Mouse (Mus musculus) C2C12 (cell line): ENCODE measurements around the gene Camta1. TPM values are rescaled to one million over a fixed set of nuclear protein-coding genes. Genes with fewer than 3 reads are reported as not detected.

Source experiments
- H3K27me3 ChIP-seq: one replicate; pipeline ENCODE4 v1.6.1; 2011; ENCODE audit not compliant: control insufficient read depth, insufficient read depth, insufficient read length
- H3K36me3 ChIP-seq: one replicate; pipeline ENCODE4 v1.6.1; 2011; ENCODE audit not compliant: control insufficient read depth, insufficient read depth
- H3K4me3 ChIP-seq: one replicate; pipeline ENCODE4 v1.5.1; 2011; ENCODE audit warnings: mild to moderate bottlenecking, control low read depth; ENCODE audit not compliant: poor library complexity, insufficient read depth, severe bottlenecking
- H3K79me2 ChIP-seq: one replicate; pipeline ENCODE4 v1.6.1; 2011; ENCODE audit not compliant: control insufficient read depth, insufficient read depth
- H3K79me3 ChIP-seq: one replicate; pipeline ENCODE4 v1.6.1; 2011; ENCODE audit warnings: low read depth, control low read depth
- H3ac ChIP-seq: one replicate; pipeline ENCODE3; 2011; ENCODE audit warnings: low read depth; ENCODE audit not compliant: control insufficient read depth, insufficient read length
- CEBPB ChIP-seq: IDR thresholded peaks from one replicate; pipeline ENCODE4 v1.6.1; 2011; ENCODE audit warnings: low read depth, mild to moderate bottlenecking, control low read depth, moderate library complexity
- CTCF ChIP-seq: IDR thresholded peaks from one replicate; pipeline ENCODE4 v1.5.1; 2011; ENCODE audit not compliant: control insufficient read depth, insufficient read depth, insufficient read length
- FOSL1 ChIP-seq: IDR thresholded peaks from one replicate; pipeline ENCODE4 v1.8.0; 2011; ENCODE audit warnings: mild to moderate bottlenecking, low read length; ENCODE audit not compliant: poor library complexity, insufficient read depth, severe bottlenecking
- MAX ChIP-seq: IDR thresholded peaks from one replicate; pipeline ENCODE4 v1.6.1; 2011; ENCODE audit warnings: mild to moderate bottlenecking, control low read depth
- MYOD1 ChIP-seq: IDR thresholded peaks from one replicate; pipeline ENCODE4 v1.6.1; 2011; ENCODE audit warnings: low read depth; ENCODE audit not compliant: control insufficient read depth, insufficient read length
- MYOG ChIP-seq: IDR thresholded peaks from one replicate; pipeline ENCODE4 v1.6.1; 2011; ENCODE audit not compliant: control insufficient read depth, insufficient read length; ENCODE audit errors: extremely low read depth
- USF1 ChIP-seq: IDR thresholded peaks from one replicate; pipeline ENCODE4 v1.6.1; 2011; ENCODE audit warnings: low read depth, mild to moderate bottlenecking, control low read depth, moderate library complexity
- polyA plus RNA-seq: library from polyadenylated mRNA; unstranded; fragments of >200 nt; fragmentation: generic; extraction: Trizol; gene quantifications from one replicate; pipeline ENCODE4 v1.2.1, GENCODE M21; 2012; ENCODE audit warnings: missing spikeins

Gene Camta1
- polyA plus RNA-seq, 1 experiment: 21.7 TPM

GRCm38 (mm10) chr4:151316428-151316827 lies 545.2 kb downstream of the Camta1 start:
- peaks cover 28% of the 10 kb centered on the region for H3K27me3 ChIP-seq
- no peaks in the 10 kb centered on the region for H3K79me2 ChIP-seq
- TF ChIP-seq CEBPB (no peak), MAX (no peak), MYOD1 (no peak), CTCF (no peak), MYOG (no peak), FOSL1 (no peak), USF1 (no peak)
- no peak overlapping the region for H3ac ChIP-seq
- H3K36me3 ChIP-seq: no peaks in the 10 kb centered on the region
- no peaks in the 10 kb centered on the region for H3K79me3 ChIP-seq
- no peak overlapping the region for H3K4me3 ChIP-seq

- Histone ChIP-seq H3K79me2 (no peaks in the 10 kb centered on the region), H3K27me3 (peaks cover 28% of the 10 kb centered on the region), H3K4me3 (no peak overlapping the region), H3ac (no peak overlapping the region), H3K79me3 (no peaks in the 10 kb centered on the region), H3K36me3 (no peaks in the 10 kb centered on the region)
- TF ChIP-seq MYOD1 (no peak), MAX (no peak), MYOG (no peak), CTCF (no peak), CEBPB (no peak), USF1 (no peak), FOSL1 (no peak)
These were observed 546.0 kb downstream of the Camta1 start for GRCm38 (mm10) chr4:151315726-151316125.

GRCm38 (mm10) chr4:151310773-151311172 lies 550.9 kb downstream of the Camta1 start:
- H3K79me2 ChIP-seq: no peaks in the 10 kb centered on the region
- H3K79me3 ChIP-seq: no peaks in the 10 kb centered on the region
- H3K4me3 ChIP-seq: no peak overlapping the region
- peaks cover 9% of the 10 kb centered on the region for H3K27me3 ChIP-seq
- TF ChIP-seq MAX (no peak), CEBPB (no peak), CTCF (no peak), MYOD1 (no peak), FOSL1 (no peak), USF1 (no peak), MYOG (no peak)
- no peaks in the 10 kb centered on the region for H3K36me3 ChIP-seq
- H3ac ChIP-seq: no peak overlapping the region

GRCm38 (mm10) chr4:151310056-151310685 lies 551.5 kb downstream of the Camta1 start:
- no peak overlapping the region for H3K4me3 ChIP-seq
- no peak overlapping the region for H3ac ChIP-seq
- no peaks in the 10 kb centered on the region for H3K79me2 ChIP-seq
- H3K79me3 ChIP-seq: no peaks in the 10 kb centered on the region
- H3K27me3 ChIP-seq: peaks cover 9% of the 10 kb centered on the region
- TF ChIP-seq MAX: no peak
- H3K36me3 ChIP-seq: no peaks in the 10 kb centered on the region

- no peak overlapping the region for H3ac ChIP-seq
- H3K79me3 ChIP-seq: no peaks in the 10 kb centered on the region
- no peak for TF ChIP-seq CTCF
- TF ChIP-seq FOSL1: no peak
- TF ChIP-seq MYOG: no peak
- TF ChIP-seq USF1: no peak
- TF ChIP-seq MAX: no peak
- no peak for TF ChIP-seq CEBPB
- no peaks in the 10 kb centered on the region for H3K79me2 ChIP-seq
- H3K4me3 ChIP-seq: no peak overlapping the region
- H3K27me3 ChIP-seq: no peaks in the 10 kb centered on the region
- H3K36me3 ChIP-seq: no peaks in the 10 kb centered on the region
These were observed 554.8 kb downstream of the Camta1 start for GRCm38 (mm10) chr4:151306890-151307289.

DNA sequence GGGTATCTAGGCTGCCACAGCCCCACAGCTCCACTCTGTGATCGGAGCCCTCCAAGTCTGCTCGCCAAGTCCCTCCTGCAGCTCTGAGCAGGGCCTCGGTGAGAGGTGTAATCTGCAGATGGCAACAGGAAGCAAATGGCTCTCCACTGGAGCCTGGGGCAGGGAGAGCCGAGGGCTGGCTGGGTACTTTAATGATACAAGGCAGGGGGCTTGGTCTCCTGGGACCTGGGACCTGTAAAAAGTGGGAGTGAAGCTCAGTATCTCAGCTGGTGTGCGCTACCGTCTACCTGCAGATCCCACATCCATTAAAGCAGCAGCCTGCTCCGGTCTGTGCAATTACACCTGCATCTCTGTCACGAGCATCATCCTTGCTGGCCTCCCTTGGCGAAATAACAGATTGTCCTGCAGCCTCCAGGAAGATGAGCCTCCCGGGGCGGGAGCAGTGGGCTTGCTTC lies 555.3 kb downstream of the Camta1 start:
- no peaks in the 10 kb centered on the region for H3K27me3 ChIP-seq
- no peak overlapping the region for H3ac ChIP-seq
- H3K79me2 ChIP-seq: no peaks in the 10 kb centered on the region
- H3K79me3 ChIP-seq: no peaks in the 10 kb centered on the region
- no peak overlapping the region for H3K4me3 ChIP-seq
- TF ChIP-seq MAX (no peak), MYOG (no peak), CTCF (no peak), USF1 (no peak), CEBPB (no peak), MYOD1 (no peak), FOSL1 (no peak)
- no peaks in the 10 kb centered on the region for H3K36me3 ChIP-seq
